Mouse (Mus musculus) monocyte, adult 2 months (primary cell): ENCODE results near the gene Srpk1.

Experiments used
- DNase-seq, 2 experiments: peaks; one replicate each; pipeline ENCODE4 v3.0.0; 2022; ENCODE audit warnings: low spot score in 2 of 2, low read depth in 1 of 2

Srpk1 gene

GRCm38 (mm10) chr17:28622300-28622759 is at the start of gene Srpk1:
TSS of gene Srpk1 (minus strand) at chr17:28622709.
- DNase-seq, result peak; percentile 28 to 57

GRCm38 (mm10) chr17:28659564-28659963 is 37.1 kb upstream of the Srpk1 start:
- DNase-seq, result no peak

- DNase-seq, result no peak
Observed at GRCm38 (mm10) chr17:28657936-28658335, 35.4 kb upstream of the Srpk1 start.

DNA sequence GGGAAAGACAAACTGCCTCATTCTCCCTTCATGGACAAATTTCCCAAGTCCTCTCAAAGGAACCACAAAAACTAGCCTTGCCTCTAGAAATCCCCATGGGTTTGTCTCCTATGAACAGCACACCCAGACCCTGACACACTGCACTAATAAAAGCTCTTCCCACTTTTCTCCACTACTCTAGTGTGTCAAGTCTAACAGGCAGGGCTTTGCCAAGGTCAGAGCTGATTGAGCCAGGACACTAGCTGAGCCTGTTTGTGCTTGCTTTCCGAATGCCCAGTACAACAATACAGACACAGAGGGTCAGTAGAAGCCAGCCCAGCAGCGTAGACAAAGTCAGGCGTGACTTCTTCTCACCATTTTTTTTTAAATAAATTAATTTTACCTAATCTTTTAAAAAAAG is 27.8 kb upstream of the Srpk1 start:
- DNase-seq, result no peak

DNA sequence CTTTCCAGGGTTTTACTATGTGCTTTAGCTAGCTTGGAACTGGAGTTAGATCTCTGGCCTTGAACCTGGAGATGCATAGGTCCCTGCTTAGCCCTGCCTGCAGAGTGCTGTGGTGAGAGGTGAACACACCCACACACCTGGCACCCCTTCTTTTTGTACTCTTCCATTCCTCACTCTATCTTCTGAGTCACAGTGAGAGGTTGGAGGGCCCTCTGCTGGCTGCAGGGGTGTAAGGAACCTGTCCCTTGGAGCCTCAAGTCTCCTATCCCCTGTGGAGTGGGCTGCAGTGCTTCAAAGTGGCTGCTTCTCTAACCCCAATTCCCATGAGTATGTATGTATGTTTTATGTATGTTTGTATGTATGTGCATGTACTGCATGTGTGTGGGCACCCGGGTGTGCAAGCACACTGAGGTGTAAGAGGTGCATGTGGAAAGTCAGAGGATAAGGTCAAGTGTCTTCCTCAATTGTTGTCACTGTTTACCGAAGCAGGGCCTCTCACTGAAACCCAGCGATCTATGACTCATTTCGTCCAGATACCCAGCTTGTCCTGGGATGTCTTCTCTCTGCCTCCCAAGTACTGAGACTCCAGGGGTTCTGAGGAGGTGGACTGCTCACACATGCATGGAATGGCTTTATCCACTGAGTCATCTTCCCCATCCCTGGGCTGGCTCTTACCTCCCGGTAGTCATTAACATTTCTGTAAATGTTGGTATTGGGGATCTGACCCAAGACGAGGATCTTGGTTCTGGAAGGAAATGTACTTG is 26.3 kb upstream of the Srpk1 start:
- no peak for DNase-seq

DNA sequence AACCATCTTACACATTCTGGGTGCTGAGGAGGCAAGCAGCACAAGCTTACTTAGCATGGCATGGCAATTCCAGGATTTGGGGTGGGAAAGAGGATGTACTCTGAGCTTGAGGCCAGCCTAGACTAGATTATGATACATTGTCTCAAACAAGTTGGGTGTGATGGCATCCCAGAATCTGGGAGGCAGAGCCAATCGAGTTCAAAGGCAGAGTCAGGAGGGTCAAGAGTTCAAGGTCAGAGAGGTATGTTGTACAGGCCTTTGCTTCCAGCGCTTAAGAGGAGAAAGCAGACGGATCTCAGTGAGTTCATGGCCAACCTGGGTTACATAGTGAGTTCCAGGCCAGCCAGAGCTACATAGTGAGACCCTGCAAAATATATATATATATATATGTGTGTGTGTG is 23.7 kb upstream of the Srpk1 start:
- no peak for DNase-seq

DNA sequence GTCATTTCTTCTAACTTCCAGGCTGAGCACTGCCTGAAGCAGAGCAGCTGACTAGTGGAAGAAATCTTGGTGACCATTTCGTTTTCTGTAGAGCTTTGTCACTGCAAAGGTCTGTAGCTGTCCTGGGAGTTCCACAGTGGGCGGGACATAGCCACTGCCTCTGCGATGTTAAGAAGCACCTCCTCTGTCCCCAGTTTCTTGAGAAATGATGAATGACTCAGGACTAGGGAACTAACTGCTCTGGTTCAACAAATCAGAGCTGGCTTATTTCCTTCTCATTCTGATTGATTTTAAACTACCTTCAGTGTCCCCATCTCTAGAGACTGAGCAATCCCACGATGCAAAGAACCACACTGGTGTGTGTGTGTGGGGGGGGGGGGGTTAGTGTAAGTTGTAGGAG is 21.6 kb upstream of the Srpk1 start:
- DNase-seq, result no peak

- no peak for DNase-seq
Observed at GRCm38 (mm10) chr17:28643697-28644096, 21.2 kb upstream of the Srpk1 start.

- no peak for DNase-seq
Observed at GRCm38 (mm10) chr17:28640113-28640512, 17.6 kb upstream of the Srpk1 start.

GRCm38 (mm10) chr17:28637711-28638690 is 15.5 kb upstream of the Srpk1 start:
- no peak for DNase-seq

DNA sequence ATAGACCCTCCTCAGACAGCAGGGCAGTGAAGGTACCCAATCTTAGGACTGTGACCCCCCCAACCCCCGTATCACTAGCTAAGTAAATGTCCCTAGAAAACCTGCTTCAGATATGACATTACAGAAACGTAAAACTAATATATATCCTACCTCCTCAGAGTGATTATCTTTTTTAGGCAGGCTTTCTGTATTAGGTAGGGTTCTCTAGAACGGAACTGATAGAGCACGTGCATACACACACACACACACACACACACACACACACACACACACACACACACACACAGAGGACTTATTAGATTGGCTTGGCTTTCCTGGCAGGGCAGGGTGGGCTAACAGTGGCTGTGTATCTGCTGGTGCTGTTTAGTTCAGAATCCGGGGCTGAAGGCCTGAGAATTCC is 13.3 kb upstream of the Srpk1 start:
- no peak for DNase-seq

DNA sequence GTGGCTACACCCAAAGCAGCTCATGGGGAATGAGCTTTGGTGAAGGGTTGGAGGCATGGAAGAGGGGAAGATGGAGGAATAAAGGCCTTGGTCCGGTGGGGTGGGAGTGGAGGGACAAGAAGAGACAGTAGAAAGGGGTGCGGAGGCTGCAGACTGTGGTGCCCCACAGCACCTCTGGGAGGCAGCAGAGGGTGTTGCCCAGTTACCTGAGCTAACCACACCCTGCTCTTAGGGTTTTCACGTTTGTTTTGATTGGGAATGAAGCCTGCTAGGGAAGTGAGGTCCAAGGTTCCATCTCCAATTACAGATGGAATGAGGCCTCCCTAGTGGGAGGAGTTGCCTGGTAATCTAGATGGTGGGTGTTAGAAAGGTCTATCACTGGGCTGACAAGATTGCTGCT is 6.6 kb upstream of the Srpk1 start:
- no peak for DNase-seq

DNA sequence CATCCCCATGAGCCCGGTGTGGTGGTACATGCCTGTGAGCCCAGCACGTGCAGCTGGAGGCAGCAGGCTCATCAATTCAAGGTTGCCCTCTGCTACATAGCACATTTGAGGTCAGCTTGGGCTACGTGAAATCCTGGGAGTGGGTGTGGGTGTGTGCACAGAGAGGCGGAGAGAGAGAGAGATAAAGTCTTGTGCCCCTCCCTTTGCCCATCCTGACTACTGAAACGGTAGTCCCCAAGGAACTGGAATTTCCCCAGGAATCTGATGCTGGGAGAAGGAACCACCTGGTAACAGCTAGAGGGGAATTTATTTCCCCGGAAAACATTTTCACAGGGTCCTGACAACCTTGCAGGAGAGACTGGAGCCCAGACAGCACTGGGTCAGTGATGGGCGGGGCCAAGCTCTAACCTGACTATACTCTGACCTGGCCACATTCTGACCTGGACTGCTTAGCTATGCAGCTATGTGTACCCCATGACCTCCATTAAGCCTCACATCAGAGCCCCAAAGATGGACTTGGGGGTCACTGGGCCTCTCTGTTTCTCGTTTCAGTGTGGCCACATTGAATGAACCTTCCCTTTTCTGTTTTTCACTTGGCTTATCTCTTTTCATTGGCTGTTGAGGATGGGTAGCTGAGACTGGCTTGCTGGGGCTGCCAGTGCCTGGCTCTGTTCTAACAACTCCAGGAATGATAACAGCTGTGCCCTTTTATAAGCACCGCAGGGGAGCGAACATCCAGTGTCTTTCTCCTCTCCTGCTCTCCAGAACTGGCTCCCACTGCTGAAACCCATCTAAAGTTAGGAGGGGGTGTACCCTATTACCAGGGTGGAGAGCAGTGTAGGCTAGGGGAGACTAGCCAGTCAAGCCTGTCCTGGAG is 6.0 kb upstream of the Srpk1 start:
- no peak for DNase-seq

GRCm38 (mm10) chr17:28626937-28627336 is 4.4 kb upstream of the Srpk1 start:
- DNase-seq, result no peak

- no peak for DNase-seq
Observed at GRCm38 (mm10) chr17:28625327-28625726, 2.8 kb upstream of the Srpk1 start.

DNA sequence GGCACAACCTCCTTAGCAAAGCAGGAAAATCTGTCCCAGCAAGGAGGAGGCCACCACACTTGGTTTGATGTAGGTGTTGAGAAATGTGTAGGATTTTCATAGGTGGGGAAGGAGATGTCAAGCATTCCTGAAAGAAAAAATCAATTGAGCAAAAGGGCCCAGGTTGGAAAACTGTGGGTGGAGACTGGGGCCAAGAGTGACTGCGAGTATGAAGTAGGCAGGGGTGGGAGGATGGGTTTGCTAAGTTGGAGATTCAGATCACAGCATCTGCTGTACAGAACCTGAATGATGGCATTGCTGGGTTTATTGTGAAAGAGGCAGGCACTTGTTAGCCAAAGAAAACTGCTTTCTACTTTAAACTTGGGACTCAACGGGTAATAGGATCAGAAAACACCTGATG is 2.3 kb upstream of the Srpk1 start:
- DNase-seq, result no peak

- peak in 1 of 2 experiments; percentile 6 for DNase-seq
Observed at GRCm38 (mm10) chr17:28621381-28622299, 869 bp downstream of the Srpk1 start.

DNA sequence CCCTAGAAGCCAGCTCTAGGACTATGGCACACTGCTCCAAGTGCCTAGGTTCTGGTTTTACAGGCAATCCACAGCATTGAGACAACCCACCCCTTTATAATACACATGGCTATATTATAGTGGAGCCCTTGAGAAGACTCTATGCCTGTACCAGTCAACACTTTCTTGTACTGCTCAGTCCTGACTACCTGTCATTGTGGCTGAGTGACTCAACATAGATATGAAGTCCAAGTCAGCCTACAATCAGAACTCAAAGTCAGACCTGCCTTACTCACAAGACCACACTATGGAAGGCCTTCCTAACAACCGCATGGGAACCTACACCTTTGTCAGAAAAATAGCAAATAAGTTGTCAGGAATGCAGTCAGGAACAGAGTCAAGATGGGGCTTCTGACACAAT is 3.7 kb downstream of the Srpk1 start:
- DNase-seq, result no peak

DNA sequence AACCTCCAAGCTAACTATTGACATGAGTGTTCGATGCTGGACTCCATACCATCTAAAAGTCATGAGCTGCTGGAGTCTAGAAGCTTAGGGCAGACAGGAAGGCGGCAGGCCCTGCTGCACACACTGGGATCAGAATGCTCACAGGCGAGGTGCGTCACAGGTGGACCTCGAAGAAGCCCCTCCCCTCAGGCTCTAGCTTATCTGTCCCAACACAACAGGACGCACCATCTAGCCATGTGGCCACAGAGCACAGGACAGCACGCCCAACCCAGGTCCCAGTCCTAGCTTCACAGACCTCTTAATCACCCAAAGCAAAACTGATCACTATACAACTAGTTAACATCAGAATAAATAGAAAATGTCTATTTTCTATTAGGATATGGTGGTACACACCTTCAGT is 4.4 kb downstream of the Srpk1 start:
- no peak for DNase-seq

- no peak for DNase-seq
Observed at GRCm38 (mm10) chr17:28617636-28618035, 4.9 kb downstream of the Srpk1 start.
